Mouse (Mus musculus) hematopoietic multipotent progenitor cell, adult 10-12 weeks (in vitro differentiated cells): Measurements from ENCODE around the gene Ube2k. TPM values are rescaled to one million over a fixed set of nuclear protein-coding genes. Genes with fewer than 3 reads are reported as not detected.

Source experiments
- polyA plus RNA-seq: library from polyadenylated mRNA; stranded (reverse); fragments of >175 nt; gene quantifications from 2 replicates; pipeline ENCODE4 v1.2.3, GENCODE M21; 2012; ENCODE audit warnings: low replicate concordance

The Ube2k gene
- polyA plus RNA-seq, result 45.0 and 57.3 TPM in 2 replicates

GRCm38 (mm10) chr5:65536751-65537419 lies at the start of gene Ube2k, which contains the start of gene Smim14:
Ube2k (plus strand) TSS chr5:65537233.
Smim14 (minus strand) TSS chr5:65537184.

GRCm38 (mm10) chr5:65492716-65493531 lies 44.1 kb upstream of the Ube2k start, which contains the start of gene Gm43552:
Gm43552 (minus strand) TSS chr5:65492833.

Other genes with a start within 250 kb of the Ube2k start
- 1.6 and 13.4 TPM in 2 replicates for gene Rfc1, start 201.6 kb upstream of the Ube2k start, polyA plus RNA-seq
- not detected in 2 replicates for gene Klb, start 188.9 kb upstream of the Ube2k start, polyA plus RNA-seq
- 34.9 and 96.1 TPM in 2 replicates for gene Rpl9, start 145.8 kb upstream of the Ube2k start, polyA plus RNA-seq
- 1.8 and 5.0 TPM in 2 replicates for gene Lias, start 145.7 kb upstream of the Ube2k start, polyA plus RNA-seq
- gene Ugdh, start 101.3 kb upstream of the Ube2k start, polyA plus RNA-seq, result 3.7 and 5.6 TPM in 2 replicates
- 83.4 and 256 TPM in 2 replicates for gene Gm43552, start 44.4 kb upstream of the Ube2k start, polyA plus RNA-seq
- gene Smim14, start within 50 bp of the Ube2k start, polyA plus RNA-seq, result 51.7 and 181 TPM in 2 replicates
- 11.0 and 18.2 TPM in 2 replicates for gene Pds5a, start 161.0 kb downstream of the Ube2k start, polyA plus RNA-seq
- gene N4bp2, start 226.3 kb downstream of the Ube2k start, polyA plus RNA-seq, result 11.0 and 12.9 TPM in 2 replicates